Mouse (Mus musculus) small intestine, adult 2 months (tissue): ENCODE measurements at regions not wholly inside any gene's neighbourhood (a gene's known extent, or its start where the extent isn't known, plus 50 kb on each side); places are given as distances from the start of the nearest gene placed in this dataset.

Experiments
- CTCF ChIP-seq: fragments of 200-500 bp; IDR thresholded peaks from 2 replicates; pipeline ENCODE4 v1.5.1; 2012; ENCODE audit warnings: low read depth, mild to moderate bottlenecking, control low read depth, inconsistent platforms, low read length, moderate library complexity, mixed read lengths; ENCODE audit not compliant: insufficient replicate concordance, insufficient read length; ENCODE audit errors: extremely low read depth
- POLR2A ChIP-seq: fragments of 200-500 bp; IDR thresholded peaks from 2 replicates; pipeline ENCODE4 v1.6.1; 2012; ENCODE audit warnings: low read depth, mild to moderate bottlenecking, control low read depth, inconsistent platforms, low read length, moderate library complexity

GRCm38 (mm10) chr17:45955481-45955880 is 76.7 kb downstream of the Vegfa start:
- TF ChIP-seq CTCF (no peak), POLR2A (no peak)
